In the genomic region with DNA sequence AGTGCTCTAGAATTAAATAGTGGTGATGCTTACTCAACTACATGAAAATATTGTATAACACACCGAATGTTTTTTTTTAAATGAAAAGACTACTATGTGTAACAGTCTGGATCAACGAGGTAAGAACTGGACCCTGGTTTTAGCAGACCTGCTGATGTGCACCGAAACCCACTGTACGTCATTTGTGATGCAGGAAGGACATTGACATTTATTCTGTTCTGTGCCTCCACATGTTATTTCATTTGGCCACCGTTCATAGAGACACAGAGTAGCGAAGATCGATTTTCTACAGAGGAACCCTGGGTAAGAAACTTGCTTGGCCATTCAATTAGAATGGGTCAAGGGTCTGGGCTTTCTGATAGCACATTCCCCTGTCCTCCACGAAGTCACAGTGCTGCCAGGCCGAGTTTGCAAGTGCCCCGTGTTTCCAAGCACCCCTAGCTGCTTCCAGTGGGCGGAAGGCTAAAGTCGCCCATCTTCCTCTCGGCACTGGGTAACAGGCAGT, we compare ENCODE assay signal across 8 mouse cellular contexts. TPM values are rescaled to one million over a fixed set of nuclear protein-coding genes. Genes with fewer than 3 reads are reported as not detected.
DNase-seq lines count a peak whose midpoint lies in the region; ATAC-seq and TF ChIP-seq lines count a peak whose summit lies in the region.

No protein-coding gene starts in this region.

- H3K9ac ChIP-seq in lung, embryonic 16.5 days (ENCODE audit: low read length), result peak overlapping the region; percentile 90
- peak overlapping the region; percentile 74 for H3K9ac ChIP-seq in embryonic facial prominence, embryonic 15.5 days

- TF ChIP-seq CTCF in olfactory bulb, adult 2 months (IDR thresholded peaks at IDR 0.05; ENCODE audit: insufficient read depth, low read depth, low read length), result no peak

- TF ChIP-seq POLR2A in olfactory bulb, adult 2 months (IDR thresholded peaks at IDR 0.05; ENCODE audit: insufficient read depth, low read depth, low read length), result no peak

- H3K4me3 ChIP-seq in lung, embryonic 16.5 days (ENCODE audit: low read length), result peak overlapping the region; percentile 74
- peak overlapping the region; percentile 64 for H3K4me3 ChIP-seq in embryonic facial prominence, embryonic 15.5 days (replicated peaks)
- peak overlapping the region; percentile 68 for H3K4me3 ChIP-seq in limb, embryonic 10.5 days
- H3K4me3 ChIP-seq in olfactory bulb, adult 2 months (ENCODE audit: insufficient read depth, low read depth, low read length), result peak overlapping the region; percentile 75

- H3K36me3 ChIP-seq in lung, embryonic 16.5 days (ENCODE audit: control insufficient read depth, insufficient read depth, low read length), result peaks cover 18% of the 10 kb centered on the region
- H3K36me3 ChIP-seq in embryonic facial prominence, embryonic 15.5 days, result peaks cover 25% of the 10 kb centered on the region
- peaks cover 31% of the 10 kb centered on the region for H3K36me3 ChIP-seq in limb, embryonic 10.5 days

- no peak for ATAC-seq in lung, embryonic 16.5 days (ENCODE audit: low read depth)
- ATAC-seq in embryonic facial prominence, embryonic 15.5 days (ENCODE audit: insufficient number of reproducible peaks, low FRiP score, low TSS enrichment, low read depth), result no peak

- WGBS in lung, embryonic 16.5 days, result 10% methylated on average over 13 of the region's 13 CpGs
- WGBS in embryonic facial prominence, embryonic 15.5 days, result 10% methylated on average over 13 of the region's 13 CpGs
- 11% methylated on average over 13 of the region's 13 CpGs for WGBS in limb, embryonic 10.5 days
- WGBS in olfactory bulb, adult 2 months, result 13% methylated on average over 13 of the region's 13 CpGs

- peaks cover 33% of the 10 kb centered on the region for H3K4me1 ChIP-seq in lung, embryonic 16.5 days (replicated peaks; ENCODE audit: control insufficient read depth, insufficient read depth, low read length)
- H3K4me1 ChIP-seq in embryonic facial prominence, embryonic 15.5 days, result peaks cover 38% of the 10 kb centered on the region
- peaks cover 52% of the 10 kb centered on the region for H3K4me1 ChIP-seq in limb, embryonic 10.5 days
- peaks cover 28% of the 10 kb centered on the region for H3K4me1 ChIP-seq in olfactory bulb, adult 2 months (ENCODE audit: control insufficient read depth, insufficient read depth, low read length)

- peak overlapping the region; percentile 77 for H3K4me2 ChIP-seq in lung, embryonic 16.5 days (ENCODE audit: low read depth, low read length)
- peak overlapping the region; percentile 74 for H3K4me2 ChIP-seq in embryonic facial prominence, embryonic 15.5 days (replicated peaks)

- H3K27me3 ChIP-seq in lung, embryonic 16.5 days (ENCODE audit: control insufficient read depth, insufficient read depth, low read depth, low read length), result no peaks in the 10 kb centered on the region
- no peaks in the 10 kb centered on the region for H3K27me3 ChIP-seq in embryonic facial prominence, embryonic 15.5 days
- no peaks in the 10 kb centered on the region for H3K27me3 ChIP-seq in limb, embryonic 10.5 days (ENCODE audit: low read depth, poor library complexity, severe bottlenecking)

- H3K27ac ChIP-seq in lung, embryonic 16.5 days (ENCODE audit: low read length), result peak overlapping the region; percentile 100
- peak overlapping the region; percentile 98 for H3K27ac ChIP-seq in embryonic facial prominence, embryonic 15.5 days (replicated peaks)
- peak overlapping the region; percentile 92 for H3K27ac ChIP-seq in limb, embryonic 10.5 days
- peak overlapping the region; percentile 92 for H3K27ac ChIP-seq in olfactory bulb, adult 2 months (ENCODE audit: insufficient read depth, low read depth, low read length)

- no peak for DNase-seq in lung, postnatal 10 days
- DNase-seq in limb, embryonic 10.5 days (ENCODE audit: low spot score), result no peak
- no peak for DNase-seq in cerebellum, adult 11 months
- DNase-seq in spleen, postnatal 10 days (ENCODE audit: low spot score in 2 of 2), result no peak
- DNase-seq in adrenal gland, adult 18-20 months (ENCODE audit: low spot score in 2 of 2), result no peak

- H3K9me3 ChIP-seq in lung, embryonic 16.5 days (ENCODE audit: control insufficient read depth, low read length), result no peaks in the 10 kb centered on the region
- no peaks in the 10 kb centered on the region for H3K9me3 ChIP-seq in embryonic facial prominence, embryonic 15.5 days (replicated peaks)
- no peaks in the 10 kb centered on the region for H3K9me3 ChIP-seq in limb, embryonic 10.5 days (replicated peaks)

RNA-seq across cellular contexts. Expression of a gene that starts 4.8 kb away (rescaled TPM):
- polyA plus RNA-seq in lung, embryonic 16.5 days (2015; fragmentation: Nextera tagmentation; extraction: Ambion mirVana), result 9.3 and 10.6 TPM in 2 replicates
- 13.1 and 15.3 TPM in 2 replicates for polyA plus RNA-seq in embryonic facial prominence, embryonic 15.5 days (2015; fragmentation: Nextera tagmentation; extraction: Ambion mirVana)
- 5.3 and 7.5 TPM in 2 replicates for polyA plus RNA-seq in limb, embryonic 10.5 days (2016; fragmentation: Nextera tagmentation; extraction: Ambion mirVana)
- not detected in 2 replicates for polyA plus RNA-seq in olfactory bulb, adult 2 months (2012; ENCODE audit: insufficient read depth, insufficient read length, low replicate concordance, missing spikeins)
- 10 to 100 TPM; 16.6 to 23.4 TPM for total RNA-seq in adrenal gland, adult 18-20 months (2021)

RNA-seq across cellular contexts. Expression of a gene that starts 4.9 kb away (rescaled TPM):
- 145 and 151 TPM in 2 replicates for polyA plus RNA-seq in lung, embryonic 16.5 days (2015; fragmentation: Nextera tagmentation; extraction: Ambion mirVana)
- 141 and 176 TPM in 2 replicates for polyA plus RNA-seq in embryonic facial prominence, embryonic 15.5 days (2015; fragmentation: Nextera tagmentation; extraction: Ambion mirVana)
- 194 and 232 TPM in 2 replicates for polyA plus RNA-seq in limb, embryonic 10.5 days (2016; fragmentation: Nextera tagmentation; extraction: Ambion mirVana)
- polyA plus RNA-seq in olfactory bulb, adult 2 months (2012; ENCODE audit: insufficient read depth, insufficient read length, low replicate concordance, missing spikeins), result not detected in 2 replicates
- 100 to 1,000 TPM; 162 to 167 TPM for total RNA-seq in adrenal gland, adult 18-20 months (2021)

RNA-seq across cellular contexts. Expression of a gene that starts 15.6 kb away (rescaled TPM):
- 19.2 and 20.6 TPM in 2 replicates for polyA plus RNA-seq in lung, embryonic 16.5 days (2015; fragmentation: Nextera tagmentation; extraction: Ambion mirVana)
- polyA plus RNA-seq in embryonic facial prominence, embryonic 15.5 days (2015; fragmentation: Nextera tagmentation; extraction: Ambion mirVana), result 22.2 and 25.2 TPM in 2 replicates
- polyA plus RNA-seq in limb, embryonic 10.5 days (2016; fragmentation: Nextera tagmentation; extraction: Ambion mirVana), result 16.5 and 22.3 TPM in 2 replicates
- not detected in 2 replicates for polyA plus RNA-seq in olfactory bulb, adult 2 months (2012; ENCODE audit: insufficient read depth, insufficient read length, low replicate concordance, missing spikeins)
- 10 to 100 TPM; 15.7 to 17.2 TPM for total RNA-seq in adrenal gland, adult 18-20 months (2021)

Comparison
In these comparisons a context has a peak if more than half of its experiments do, and no peak if none do; other contexts are left out.
1. RNA of a gene that starts 4.9 kb away (polyA plus RNA-seq): 194 to 232 TPM in limb, embryonic 10.5 days, 141 to 176 TPM in embryonic facial prominence, embryonic 15.5 days and 145 to 151 TPM in lung, embryonic 16.5 days; not detected in olfactory bulb, adult 2 months; every median in the first group is over 100 times any median in the second.
2. RNA of a gene that starts 15.6 kb away (polyA plus RNA-seq): 22.2 to 25.2 TPM in embryonic facial prominence, embryonic 15.5 days, 16.5 to 22.3 TPM in limb, embryonic 10.5 days and 19.2 to 20.6 TPM in lung, embryonic 16.5 days; not detected in olfactory bulb, adult 2 months; every median in the first group is over 10 times any median in the second.
3. Peak in every context shown above with its lines, with median percentiles within 50 percentile points of each other: H3K27ac ChIP-seq and H3K4me3 ChIP-seq.